Mouse (Mus musculus) liver, adult (tissue): Measurements from ENCODE around the gene Gimap4.

Experiments
- GATA4 ChIP-seq: IDR thresholded peaks from 2 replicates; pipeline ENCODE4 v1.6.1; 2014; ENCODE audit warnings: mild to moderate bottlenecking, low read length; ENCODE audit not compliant: insufficient replicate concordance

Gene Gimap4

GRCm38 (mm10) chr6:48685251-48685650 lies 902 bp downstream of the Gimap4 start:
- TF ChIP-seq GATA4 = no peak

GRCm38 (mm10) chr6:48685694-48686665 lies 1.6 kb downstream of the Gimap4 start:
- no peak for TF ChIP-seq GATA4

- no peak for TF ChIP-seq GATA4
These were observed 2.7 kb downstream of the Gimap4 start for GRCm38 (mm10) chr6:48687077-48687476.

- 0 out of 2 replicates have a peak, but pooled peaks have one; percentile 38 for TF ChIP-seq GATA4
These were observed 5.0 kb downstream of the Gimap4 start for GRCm38 (mm10) chr6:48689320-48689719.

GRCm38 (mm10) chr6:48692962-48693361 lies 8.6 kb downstream of the Gimap4 start:
- no peak for TF ChIP-seq GATA4

- no peak for TF ChIP-seq GATA4
These were observed 12.6 kb downstream of the Gimap4 start for GRCm38 (mm10) chr6:48696830-48697554.

GRCm38 (mm10) chr6:48697555-48697930 lies 13.2 kb downstream of the Gimap4 start:
- no peak for TF ChIP-seq GATA4

GRCm38 (mm10) chr6:48698066-48698856 lies 13.9 kb downstream of the Gimap4 start:
- TF ChIP-seq GATA4 = no peak

GRCm38 (mm10) chr6:48698888-48699287 lies 14.5 kb downstream of the Gimap4 start:
- no peak for TF ChIP-seq GATA4

- peak; percentile 88 for TF ChIP-seq GATA4
These were observed 16.1 kb downstream of the Gimap4 start for GRCm38 (mm10) chr6:48700251-48701075.

- TF ChIP-seq GATA4 = no peak
These were observed 17.8 kb downstream of the Gimap4 start for GRCm38 (mm10) chr6:48702146-48702545.

GRCm38 (mm10) chr6:48702601-48703000 lies 18.3 kb downstream of the Gimap4 start:
- TF ChIP-seq GATA4 = no peak

- TF ChIP-seq GATA4 = no peak
These were observed 19.8 kb downstream of the Gimap4 start for GRCm38 (mm10) chr6:48704146-48704545.

- TF ChIP-seq GATA4 = no peak
These were observed 21.8 kb downstream of the Gimap4 start for GRCm38 (mm10) chr6:48706130-48706529.
